Mouse (Mus musculus) small intestine, adult 2 months (tissue): ENCODE data around the gene Pitpnm1.

ENCODE experiments used
- CTCF ChIP-seq: fragments of 200-500 bp; IDR thresholded peaks from 2 replicates; pipeline ENCODE4 v1.5.1; 2012; ENCODE audit warnings: low read depth, mild to moderate bottlenecking, control low read depth, inconsistent platforms, low read length, moderate library complexity, mixed read lengths; ENCODE audit not compliant: insufficient replicate concordance, insufficient read length; ENCODE audit errors: extremely low read depth
- POLR2A ChIP-seq: fragments of 200-500 bp; IDR thresholded peaks from 2 replicates; pipeline ENCODE4 v1.6.1; 2012; ENCODE audit warnings: low read depth, mild to moderate bottlenecking, control low read depth, inconsistent platforms, low read length, moderate library complexity

DNA sequence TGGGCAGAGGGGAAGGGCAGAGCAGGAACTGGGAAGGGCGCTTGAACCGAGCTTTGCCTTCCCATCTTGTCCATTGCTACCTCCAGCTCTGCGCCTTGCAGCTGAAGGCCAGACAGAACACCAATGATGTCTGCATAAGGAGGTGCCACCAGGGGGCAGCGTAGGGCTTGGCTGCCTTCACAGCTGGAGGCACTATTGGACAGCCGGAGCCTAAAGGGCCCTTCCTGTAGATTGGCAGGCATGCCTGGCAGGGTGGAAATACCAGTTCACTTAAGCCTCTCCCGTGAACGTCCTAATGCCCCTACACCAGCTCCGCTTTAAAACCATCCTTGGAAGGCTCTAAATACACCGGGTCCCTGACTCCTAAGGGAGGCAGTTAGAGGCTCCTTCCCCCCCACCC lies 742 bp upstream of the Pitpnm1 start:
- TF ChIP-seq CTCF = peak; percentile 96
- no peak for TF ChIP-seq POLR2A
